Mouse (Mus musculus) liver, embryonic 12.5 days (tissue): ENCODE data around the gene D430041D05Rik. TPM values are rescaled to one million over a fixed set of nuclear protein-coding genes. Genes with fewer than 3 reads are reported as not detected.

ENCODE experiments used
- ATAC-seq: fragments of 200-750 bp; cut with Nextera tagmentation; 2 replicates; pipeline ENCODE4 v1.8.0; 2017; ENCODE audit warnings: moderate number of reproducible peaks, mild to moderate bottlenecking, moderate library complexity
- H3K27ac ChIP-seq: fragments of 300-500 bp; sonication (generic); 2 replicates; pipeline ENCODE4 v1.5.1; 2016; ENCODE audit warnings: mild to moderate bottlenecking
- H3K27me3 ChIP-seq: fragments of 300-500 bp; sonication (generic); replicated peaks from 2 replicates; pipeline ENCODE4 v1.6.1; 2016; ENCODE audit warnings: mild to moderate bottlenecking, moderate library complexity
- H3K36me3 ChIP-seq: fragments of 300-500 bp; sonication (generic); 2 replicates; pipeline ENCODE4 v1.6.1; 2016; ENCODE audit warnings: mild to moderate bottlenecking, moderate library complexity
- H3K4me1 ChIP-seq: fragments of 300-500 bp; sonication (generic); 2 replicates; pipeline ENCODE4 v1.6.1; 2016
- H3K4me2 ChIP-seq: fragments of 300-500 bp; sonication (generic); 2 replicates; pipeline ENCODE4 v1.6.1; 2016; ENCODE audit warnings: mild to moderate bottlenecking, moderate library complexity
- H3K4me3 ChIP-seq: fragments of 300-500 bp; sonication (generic); 2 replicates; pipeline ENCODE4 v1.5.1; 2016; ENCODE audit warnings: mild to moderate bottlenecking, moderate library complexity
- H3K9ac ChIP-seq: fragments of 300-500 bp; sonication (generic); 2 replicates; pipeline ENCODE4 v1.6.1; 2016; ENCODE audit warnings: mild to moderate bottlenecking, moderate library complexity
- H3K9me3 ChIP-seq: fragments of 300-500 bp; sonication (generic); replicated peaks from 2 replicates; pipeline ENCODE4 v1.6.1; 2016; ENCODE audit warnings: mild to moderate bottlenecking, moderate library complexity
- WGBS: fragments of 180-500 bp; shearing (Covaris S2); methylation state at CpG from one replicate; pipeline ENCODE4 v1.1.7; 2016; ENCODE audit not compliant: insufficient replicate concordance; 5-methylcytosine and 5-hydroxymethylcytosine counted together
- polyA plus RNA-seq: library from polyadenylated mRNA; unstranded; fragments of >200 nt; fragmentation: Nextera tagmentation; extraction: Ambion mirVana; gene quantifications from 2 replicates; pipeline ENCODE4 v1.2.1, GENCODE M21; 2016

Gene D430041D05Rik
- polyA plus RNA-seq, 1 experiment from 2014 or later, result 0.02 TPM

GRCm38 (mm10) chr2:104305722-104306121 lies 105.1 kb downstream of the D430041D05Rik start:
- Histone ChIP-seq H3K4me3 (no peak overlapping the region), H3K9ac (no peak overlapping the region), H3K27me3 (no peaks in the 10 kb centered on the region), H3K36me3 (no peaks in the 10 kb centered on the region), H3K4me2 (no peak overlapping the region), H3K27ac (no peak overlapping the region), H3K9me3 (no peaks in the 10 kb centered on the region), H3K4me1 (no peaks in the 10 kb centered on the region)
- 59% methylated on average over 5 of the region's 5 CpGs for WGBS
- no peak for ATAC-seq

- Histone ChIP-seq H3K9ac (no peak overlapping the region), H3K9me3 (no peaks in the 10 kb centered on the region), H3K27me3 (no peaks in the 10 kb centered on the region), H3K4me3 (no peak overlapping the region), H3K36me3 (no peaks in the 10 kb centered on the region), H3K4me1 (no peaks in the 10 kb centered on the region), H3K27ac (no peak overlapping the region), H3K4me2 (no peak overlapping the region)
- no peak for ATAC-seq
- 48% methylated on average over 1 of the region's 1 CpGs for WGBS
Observed at GRCm38 (mm10) chr2:104299912-104300311, 110.9 kb downstream of the D430041D05Rik start.

- Histone ChIP-seq H3K4me3 (no peak overlapping the region), H3K36me3 (no peaks in the 10 kb centered on the region), H3K4me2 (no peak overlapping the region), H3K27ac (no peak overlapping the region), H3K9ac (no peak overlapping the region), H3K27me3 (no peaks in the 10 kb centered on the region), H3K4me1 (no peaks in the 10 kb centered on the region), H3K9me3 (no peaks in the 10 kb centered on the region)
- no peak for ATAC-seq
- 18% methylated on average over 7 of the region's 7 CpGs for WGBS
Observed at GRCm38 (mm10) chr2:104299160-104299559, 111.7 kb downstream of the D430041D05Rik start.

- H3K27ac ChIP-seq, result no peak overlapping the region
Observed at GRCm38 (mm10) chr2:104286821-104287220, 124.0 kb downstream of the D430041D05Rik start.

GRCm38 (mm10) chr2:104283401-104283955 lies 127.3 kb downstream of the D430041D05Rik start:
- H3K4me1 ChIP-seq, result no peaks in the 10 kb centered on the region
- 85% methylated on average over 8 of the region's 8 CpGs for WGBS
- H3K36me3 ChIP-seq, result no peaks in the 10 kb centered on the region
- H3K27me3 ChIP-seq, result no peaks in the 10 kb centered on the region
- no peaks in the 10 kb centered on the region for H3K9me3 ChIP-seq
- H3K9ac ChIP-seq, result no peak overlapping the region
- H3K4me3 ChIP-seq, result no peak overlapping the region
- ATAC-seq, result no peak
- no peak overlapping the region for H3K4me2 ChIP-seq
- no peak overlapping the region for H3K27ac ChIP-seq

More at GRCm38 (mm10) chr2:104286821-104287220, 124.0 kb downstream of the D430041D05Rik start:
- no peak for ATAC-seq
- Histone ChIP-seq H3K27me3 (no peaks in the 10 kb centered on the region), H3K4me3 (no peak overlapping the region), H3K4me2 (no peak overlapping the region), H3K4me1 (no peaks in the 10 kb centered on the region), H3K9ac (no peak overlapping the region), H3K9me3 (no peaks in the 10 kb centered on the region), H3K36me3 (no peaks in the 10 kb centered on the region)
- WGBS, result 55% methylated on average over 3 of the region's 3 CpGs

- Histone ChIP-seq H3K4me2 (no peak overlapping the region), H3K4me1 (no peaks in the 10 kb centered on the region), H3K27ac (no peak overlapping the region), H3K36me3 (no peaks in the 10 kb centered on the region), H3K9ac (no peak overlapping the region), H3K27me3 (no peaks in the 10 kb centered on the region), H3K4me3 (no peak overlapping the region), H3K9me3 (no peaks in the 10 kb centered on the region)
- 66% methylated on average over 2 of the region's 2 CpGs for WGBS
- no peak for ATAC-seq
Observed at GRCm38 (mm10) chr2:104282835-104283234, 128.0 kb downstream of the D430041D05Rik start.

- H3K27me3 ChIP-seq, result no peaks in the 10 kb centered on the region
- no peak overlapping the region for H3K4me3 ChIP-seq
- no peak overlapping the region for H3K27ac ChIP-seq
- H3K4me1 ChIP-seq, result no peaks in the 10 kb centered on the region
- ATAC-seq, result no peak
- H3K9ac ChIP-seq, result no peak overlapping the region
- no peaks in the 10 kb centered on the region for H3K9me3 ChIP-seq
- 49% methylated on average over 4 of the region's 4 CpGs for whole genome bisulfite sequencing
- no peak overlapping the region for H3K4me2 ChIP-seq
- H3K36me3 ChIP-seq, result no peaks in the 10 kb centered on the region
Observed at GRCm38 (mm10) chr2:104267049-104267448, 143.8 kb downstream of the D430041D05Rik start.

- WGBS, result 60% methylated on average over 4 of the region's 4 CpGs
- Histone ChIP-seq H3K36me3 (no peaks in the 10 kb centered on the region), H3K4me1 (no peaks in the 10 kb centered on the region), H3K27ac (no peak overlapping the region), H3K9me3 (no peaks in the 10 kb centered on the region), H3K9ac (no peak overlapping the region), H3K27me3 (0 out of 2 replicates have a peak, but pooled peaks cover 7% of the 10 kb centered on the region), H3K4me2 (no peak overlapping the region), H3K4me3 (no peak overlapping the region)
- ATAC-seq, result no peak
Observed at GRCm38 (mm10) chr2:104261741-104262067, 149.1 kb downstream of the D430041D05Rik start.

- no peak overlapping the region for H3K27ac ChIP-seq
- ATAC-seq, result no peak
- H3K9me3 ChIP-seq, result no peaks in the 10 kb centered on the region
- H3K4me3 ChIP-seq, result no peak overlapping the region
- H3K4me2 ChIP-seq, result no peak overlapping the region
- H3K9ac ChIP-seq, result no peak overlapping the region
- 63% methylated on average over 18 of the region's 18 CpGs for WGBS
- H3K27me3 ChIP-seq, result 0 out of 2 replicates have a peak, but pooled peaks cover 8% of the 10 kb centered on the region
- no peaks in the 10 kb centered on the region for H3K4me1 ChIP-seq
- H3K36me3 ChIP-seq, result no peaks in the 10 kb centered on the region
Observed at GRCm38 (mm10) chr2:104260920-104261740, 149.7 kb downstream of the D430041D05Rik start.

- 69% methylated on average over 15 of the region's 15 CpGs for WGBS
- no peaks in the 10 kb centered on the region for H3K9me3 ChIP-seq
- H3K9ac ChIP-seq, result no peak overlapping the region
- no peak overlapping the region for H3K27ac ChIP-seq
- H3K36me3 ChIP-seq, result no peaks in the 10 kb centered on the region
- H3K4me1 ChIP-seq, result no peaks in the 10 kb centered on the region
- no peak overlapping the region for H3K4me2 ChIP-seq
- no peak for ATAC-seq
- 0 out of 2 replicates have a peak, but pooled peaks cover 8% of the 10 kb centered on the region for H3K27me3 ChIP-seq
- no peak overlapping the region for H3K4me3 ChIP-seq
Observed at GRCm38 (mm10) chr2:104256585-104256984, 154.2 kb downstream of the D430041D05Rik start.

GRCm38 (mm10) chr2:104254944-104255343 lies 155.9 kb downstream of the D430041D05Rik start:
- Histone ChIP-seq H3K4me3 (no peak overlapping the region), H3K9ac (no peak overlapping the region)

GRCm38 (mm10) chr2:104253341-104253740 lies 157.5 kb downstream of the D430041D05Rik start:
- Histone ChIP-seq H3K9me3 (no peaks in the 10 kb centered on the region), H3K36me3 (no peaks in the 10 kb centered on the region), H3K4me1 (no peaks in the 10 kb centered on the region), H3K4me3 (no peak overlapping the region), H3K4me2 (no peak overlapping the region), H3K27ac (no peak overlapping the region), H3K9ac (no peak overlapping the region), H3K27me3 (0 out of 2 replicates have a peak, but pooled peaks cover 8% of the 10 kb centered on the region)
- ATAC-seq, result no peak
- 78% methylated on average over 4 of the region's 4 CpGs for WGBS

More at GRCm38 (mm10) chr2:104254944-104255343, 155.9 kb downstream of the D430041D05Rik start:
- Histone ChIP-seq H3K4me1 (no peaks in the 10 kb centered on the region), H3K27me3 (0 out of 2 replicates have a peak, but pooled peaks cover 8% of the 10 kb centered on the region), H3K9me3 (no peaks in the 10 kb centered on the region), H3K4me2 (no peak overlapping the region), H3K36me3 (no peaks in the 10 kb centered on the region), H3K27ac (no peak overlapping the region)
- WGBS, result 71% methylated on average over 9 of the region's 9 CpGs
- ATAC-seq, result no peak
